Mouse (Mus musculus): ENCODE data around the gene Mocs1.
A peak's percentile ranks its signal among the peaks of the same experiment; 100 is the strongest.

Gene Mocs1

GRCm38 (mm10) chr17:49484435-49484834 lies 56.3 kb downstream of the Mocs1 start:
- DNase-seq: no peak

GRCm38 (mm10) chr17:49489098-49489497 lies 60.9 kb downstream of the Mocs1 start:
- DNase-seq: no peak

GRCm38 (mm10) chr17:49493276-49493675 lies 65.1 kb downstream of the Mocs1 start:
- no peak for DNase-seq

GRCm38 (mm10) chr17:49498169-49498568 lies 70.0 kb downstream of the Mocs1 start:
- DNase-seq: no peak

GRCm38 (mm10) chr17:49499635-49500034 lies 71.5 kb downstream of the Mocs1 start:
- DNase-seq: peak; percentile 57 to 63

- DNase-seq: peak; percentile 43 to 48
Measured at GRCm38 (mm10) chr17:49500234-49500633, 72.1 kb downstream of the Mocs1 start.

- peak; percentile 42 to 49 for DNase-seq
Measured at GRCm38 (mm10) chr17:49503246-49503900, 75.2 kb downstream of the Mocs1 start.
